Mouse (Mus musculus): Measurements from ENCODE around the gene Rab5if.
"Not testable (repeated sequence)": the region's sequence is repeated elsewhere in the genome, so short reads cannot be mapped to it uniquely, and the experiment has no call there.

Gene Rab5if

DNA sequence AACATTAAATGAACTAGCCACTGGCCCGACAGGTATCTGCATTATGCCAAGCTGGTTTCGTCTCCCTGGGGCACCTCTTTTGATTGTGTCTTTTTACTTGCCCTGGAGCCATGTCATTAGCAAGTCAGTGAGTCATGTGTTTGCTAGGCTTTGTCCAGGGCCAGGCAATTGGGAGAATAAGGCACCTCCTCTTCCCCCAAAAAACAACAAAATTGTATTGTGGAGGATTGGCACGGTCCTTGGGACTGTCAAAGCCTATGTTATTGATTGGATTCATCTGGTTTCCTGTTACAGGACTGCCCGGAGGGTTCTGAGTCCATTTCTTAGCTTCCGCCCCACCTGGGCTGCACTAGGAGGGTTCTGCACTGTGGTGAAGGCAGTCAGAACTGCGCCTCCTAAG, 15.3 kb upstream of the Rab5if start:
- no peak overlapping the region for H3K4me3 ChIP-seq (replicated peaks; ENCODE audit: low read length)
- peaks cover 91% of the 10 kb centered on the region for H3K36me3 ChIP-seq (ENCODE audit: insufficient read depth, low read length)
- TF ChIP-seq NANOG (IDR thresholded peaks at IDR 0.05; ENCODE audit: borderline replicate concordance, low read length) (no peak), CTCF (conservative IDR thresholded peaks at IDR 0.05; ENCODE audit: low read length) (no peak), POU5F1 (IDR thresholded peaks at IDR 0.05; ENCODE audit: borderline replicate concordance, low read length) (no peak)
- H3K27me3 ChIP-seq (ENCODE audit: insufficient read depth, low read length) = no peaks in the 10 kb centered on the region
- no peaks in the 10 kb centered on the region for H3K9me3 ChIP-seq (ENCODE audit: low read length)
- H3K4me1 ChIP-seq (replicated peaks; ENCODE audit: low read depth, low read length) = peaks cover 96% of the 10 kb centered on the region

DNA sequence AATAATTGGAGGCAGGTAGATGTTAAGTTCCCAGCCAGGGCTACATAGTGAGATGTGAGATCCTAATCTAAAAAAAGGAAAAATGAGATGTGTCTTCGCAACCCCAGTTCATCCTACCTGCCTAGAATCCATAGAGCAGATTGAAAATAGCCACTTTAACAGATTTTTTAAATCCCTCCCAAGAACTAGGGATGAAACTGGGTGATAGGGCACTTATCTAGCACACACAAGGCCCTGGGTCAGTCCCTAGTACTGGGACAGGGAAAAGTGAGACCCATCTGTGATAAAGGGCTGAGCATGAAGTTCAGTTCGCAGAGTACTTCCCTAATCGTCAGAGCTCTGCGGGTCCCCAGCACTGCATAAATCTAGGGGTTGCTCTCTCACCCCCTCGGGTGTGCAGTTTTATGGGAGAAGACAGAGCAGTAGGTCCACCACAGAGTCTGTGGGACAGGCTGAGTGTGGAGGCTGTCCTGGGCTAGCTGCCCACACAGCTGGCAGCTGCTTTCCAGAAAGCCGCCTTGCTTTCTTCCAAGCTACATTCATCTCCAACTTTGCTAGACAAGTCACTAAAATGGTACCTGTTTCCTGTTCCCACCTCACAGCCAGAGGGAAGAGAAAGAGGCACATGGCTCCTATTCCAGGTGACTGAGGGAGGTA, 14.3 kb upstream of the Rab5if start:
- Histone ChIP-seq H3K9me3 (ENCODE audit: low read length) (no peaks in the 10 kb centered on the region), H3K4me1 (replicated peaks; ENCODE audit: low read depth, low read length) (peaks cover 91% of the 10 kb centered on the region), H3K36me3 (ENCODE audit: insufficient read depth, low read length) (peaks cover 96% of the 10 kb centered on the region), H3K4me3 (replicated peaks; ENCODE audit: low read length) (no peak overlapping the region), H3K27me3 (ENCODE audit: insufficient read depth, low read length) (no peaks in the 10 kb centered on the region)
- TF ChIP-seq POU5F1 (IDR thresholded peaks at IDR 0.05; ENCODE audit: borderline replicate concordance, low read length) (no peak), NANOG (IDR thresholded peaks at IDR 0.05; ENCODE audit: borderline replicate concordance, low read length) (no peak), CTCF (conservative IDR thresholded peaks at IDR 0.05; ENCODE audit: low read length) (no peak)

DNA sequence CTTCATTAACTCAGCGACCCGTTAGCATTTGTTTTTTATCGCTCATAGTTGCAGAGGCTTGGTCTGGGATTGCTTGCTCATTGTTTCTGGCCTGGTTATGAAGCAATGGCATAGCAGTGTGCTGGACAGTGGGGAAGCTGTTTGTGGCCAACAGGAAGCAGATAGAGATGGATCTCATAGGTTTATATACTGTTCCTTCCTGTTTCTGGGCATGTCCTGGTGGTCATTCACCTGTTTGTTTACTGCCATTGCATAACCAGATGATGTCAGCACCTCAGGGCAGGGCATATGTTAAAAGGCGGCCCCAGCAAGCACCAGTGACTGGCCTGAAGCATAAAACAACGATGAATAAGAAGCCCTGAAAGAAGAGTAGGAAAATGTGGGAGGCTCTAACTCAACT, 12.4 kb upstream of the Rab5if start:
- TF ChIP-seq POU5F1 (IDR thresholded peaks at IDR 0.05; ENCODE audit: borderline replicate concordance, low read length) = no peak
- TF ChIP-seq CTCF (conservative IDR thresholded peaks at IDR 0.05; ENCODE audit: low read length) = no peak
- no peak for TF ChIP-seq NANOG (IDR thresholded peaks at IDR 0.05; ENCODE audit: borderline replicate concordance, low read length)
- peaks cover 91% of the 10 kb centered on the region for H3K36me3 ChIP-seq (ENCODE audit: insufficient read depth, low read length)
- no peaks in the 10 kb centered on the region for H3K9me3 ChIP-seq (ENCODE audit: low read length)

DNA sequence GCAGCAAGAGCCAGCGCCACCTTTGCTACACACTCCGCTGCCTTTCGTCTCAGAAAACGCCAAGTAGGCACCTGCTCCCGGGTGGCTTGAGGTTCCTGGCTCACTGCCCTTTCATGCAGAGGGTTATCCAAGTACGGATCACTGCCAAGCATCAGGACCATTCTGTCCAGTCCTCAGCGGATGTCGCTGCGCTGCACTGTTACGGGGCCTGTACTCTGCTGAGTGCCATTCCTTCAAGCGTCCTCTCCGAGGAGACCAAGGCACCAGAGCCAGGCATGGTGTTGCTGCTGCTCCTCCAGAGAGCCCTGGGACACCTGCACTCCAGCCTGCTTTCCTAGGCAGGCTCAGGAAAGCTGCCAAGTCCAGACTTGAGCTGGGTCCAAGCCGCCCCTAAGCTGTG, 9.3 kb upstream of the Rab5if start:
- Histone ChIP-seq H3K36me3 (ENCODE audit: insufficient read depth, low read length) (peaks cover 88% of the 10 kb centered on the region), H3K4me1 (replicated peaks; ENCODE audit: low read depth, low read length) (peaks cover 77% of the 10 kb centered on the region)
- not testable (repeated sequence) for H3K4me3 ChIP-seq (replicated peaks; ENCODE audit: low read length); H3K27me3 ChIP-seq (ENCODE audit: insufficient read depth, low read length); H3K9me3 ChIP-seq (ENCODE audit: low read length)

More for the DNA sequence above, 12.4 kb upstream of the Rab5if start:
- peaks cover 81% of the 10 kb centered on the region for H3K4me1 ChIP-seq (replicated peaks; ENCODE audit: low read depth, low read length)
- no peaks in the 10 kb centered on the region for H3K27me3 ChIP-seq (ENCODE audit: insufficient read depth, low read length)
- no peak overlapping the region for H3K4me3 ChIP-seq (replicated peaks; ENCODE audit: low read length)

DNA sequence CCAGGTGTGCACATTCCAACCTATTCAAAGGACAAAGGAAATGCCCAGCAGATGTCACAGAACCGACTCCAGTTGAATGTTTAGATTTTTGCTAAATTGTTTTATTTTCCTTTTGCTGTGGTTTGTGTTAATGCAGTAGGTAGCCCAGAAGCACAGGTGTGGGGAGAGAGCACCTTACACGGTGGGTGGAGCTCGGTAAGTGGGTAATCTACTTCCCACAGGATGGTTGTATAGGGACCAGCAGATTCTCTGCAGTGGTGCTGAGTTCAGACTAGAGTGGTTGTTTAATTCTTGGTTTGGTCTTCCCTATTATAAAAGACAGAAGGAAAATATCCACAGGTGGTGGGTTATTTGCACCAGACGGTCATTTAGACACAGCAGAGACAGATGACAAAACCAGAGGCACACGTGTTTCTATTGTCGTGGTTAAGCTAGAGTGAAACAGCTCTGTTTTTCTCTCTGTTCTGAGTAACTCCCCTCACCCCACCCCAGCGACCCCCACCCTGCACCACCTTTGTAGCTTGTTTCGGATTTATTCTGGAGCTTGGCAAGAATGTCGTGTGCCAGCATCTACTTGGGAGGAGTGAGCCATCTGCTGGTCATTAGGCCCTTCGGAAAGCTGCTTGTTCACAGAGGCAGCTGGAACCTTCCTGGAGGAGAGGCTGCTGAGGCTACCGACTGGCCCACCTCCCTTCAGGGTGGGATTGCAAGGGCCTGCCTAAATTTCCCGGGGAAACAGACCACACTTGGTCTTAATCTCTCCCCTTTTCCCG, 8.7 kb upstream of the Rab5if start:
- H3K27me3 ChIP-seq (ENCODE audit: insufficient read depth, low read length); H3K4me3 ChIP-seq (replicated peaks; ENCODE audit: low read length); H3K9me3 ChIP-seq (ENCODE audit: low read length): not testable (repeated sequence)
- Histone ChIP-seq H3K4me1 (replicated peaks; ENCODE audit: low read depth, low read length) (peaks cover 77% of the 10 kb centered on the region), H3K36me3 (ENCODE audit: insufficient read depth, low read length) (peaks cover 82% of the 10 kb centered on the region)

DNA sequence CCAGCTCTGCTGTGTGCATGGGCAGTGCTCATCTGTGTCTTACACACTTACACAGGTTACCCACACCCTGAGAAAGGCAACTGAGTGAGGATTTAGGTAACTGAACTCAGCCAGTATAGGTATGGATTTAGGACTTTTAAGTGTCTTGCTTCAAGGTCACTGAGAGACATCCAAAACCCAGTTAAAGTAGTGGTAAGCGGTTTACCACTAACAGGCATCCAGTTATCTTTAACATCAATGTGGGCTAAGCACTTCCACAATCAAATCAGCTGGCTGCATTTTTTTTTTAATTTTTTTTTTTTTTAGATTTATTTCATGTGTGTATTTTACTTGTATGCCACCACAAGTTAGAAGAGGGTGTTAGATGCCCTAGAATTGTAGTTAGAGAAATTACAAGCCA, 6.6 kb upstream of the Rab5if start:
- Histone ChIP-seq H3K36me3 (ENCODE audit: insufficient read depth, low read length) (peaks cover 61% of the 10 kb centered on the region), H3K4me3 (replicated peaks; ENCODE audit: low read length) (no peak overlapping the region), H3K4me1 (replicated peaks; ENCODE audit: low read depth, low read length) (peaks cover 70% of the 10 kb centered on the region), H3K27me3 (ENCODE audit: insufficient read depth, low read length) (no peaks in the 10 kb centered on the region), H3K9me3 (ENCODE audit: low read length) (no peaks in the 10 kb centered on the region)
- TF ChIP-seq NANOG (IDR thresholded peaks at IDR 0.05; ENCODE audit: borderline replicate concordance, low read length) (no peak), CTCF (conservative IDR thresholded peaks at IDR 0.05; ENCODE audit: low read length) (no peak), POU5F1 (IDR thresholded peaks at IDR 0.05; ENCODE audit: borderline replicate concordance, low read length) (no peak)

DNA sequence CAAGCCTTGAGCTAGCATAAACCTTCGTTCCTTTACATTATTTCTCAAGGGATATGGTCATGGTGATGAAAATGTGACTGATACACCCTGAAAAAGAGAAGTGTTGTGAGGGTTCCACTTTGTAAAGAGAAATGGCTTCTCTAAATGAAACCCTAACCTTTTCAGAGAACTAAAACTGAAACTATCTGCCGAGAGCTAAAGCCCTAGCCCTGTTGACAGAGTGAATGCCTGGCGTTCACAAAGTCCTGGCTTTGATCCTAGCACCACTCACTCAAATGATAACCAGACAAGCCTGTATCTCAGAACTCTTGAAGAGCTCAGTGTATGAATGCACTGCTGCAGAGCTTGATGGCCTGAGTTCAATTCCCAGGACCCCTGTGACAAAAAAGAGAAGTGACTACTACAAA, 5.5 kb upstream of the Rab5if start:
- Histone ChIP-seq H3K4me1 (replicated peaks; ENCODE audit: low read depth, low read length) (peaks cover 66% of the 10 kb centered on the region), H3K36me3 (ENCODE audit: insufficient read depth, low read length) (peaks cover 50% of the 10 kb centered on the region), H3K4me3 (replicated peaks; ENCODE audit: low read length) (no peak overlapping the region), H3K27me3 (ENCODE audit: insufficient read depth, low read length) (no peaks in the 10 kb centered on the region), H3K9me3 (ENCODE audit: low read length) (no peaks in the 10 kb centered on the region)
- TF ChIP-seq POU5F1 (IDR thresholded peaks at IDR 0.05; ENCODE audit: borderline replicate concordance, low read length) (no peak), CTCF (conservative IDR thresholded peaks at IDR 0.05; ENCODE audit: low read length) (no peak), NANOG (IDR thresholded peaks at IDR 0.05; ENCODE audit: borderline replicate concordance, low read length) (no peak)

DNA sequence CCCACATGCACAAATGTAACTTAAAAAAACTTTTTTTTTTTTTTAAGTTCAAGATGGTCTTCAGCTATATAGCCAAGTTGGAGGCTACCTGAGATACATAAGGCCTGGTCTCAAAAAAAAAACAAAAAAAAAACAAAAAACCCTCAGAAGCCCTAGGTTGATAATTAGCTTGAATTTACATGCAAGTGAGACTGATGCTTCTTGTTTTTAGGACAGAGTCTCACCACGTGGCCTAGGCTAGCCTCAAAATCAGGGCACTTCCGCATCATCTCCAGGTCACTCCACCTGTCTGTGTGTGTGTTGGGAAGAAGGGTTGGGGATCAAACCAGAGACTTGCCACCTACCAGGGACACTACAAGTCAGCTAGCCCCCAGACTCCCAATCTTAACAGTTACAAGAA, 5.1 kb upstream of the Rab5if start, which contains the start of gene 4930518I15Rik:
4930518I15Rik (minus strand) TSS at position 112 of the 400 bp plus-strand sequence.
- Histone ChIP-seq H3K36me3 (ENCODE audit: insufficient read depth, low read length) (peaks cover 45% of the 10 kb centered on the region), H3K4me3 (replicated peaks; ENCODE audit: low read length) (no peak within 1 kb of the TSS), H3K9me3 (ENCODE audit: low read length) (no peaks in the 10 kb centered on the region), H3K4me1 (replicated peaks; ENCODE audit: low read depth, low read length) (peaks cover 63% of the 10 kb centered on the region), H3K27me3 (ENCODE audit: insufficient read depth, low read length) (no peaks in the 10 kb centered on the region)
- no peak for TF ChIP-seq NANOG (IDR thresholded peaks at IDR 0.05; ENCODE audit: borderline replicate concordance, low read length)
- no peak for TF ChIP-seq POU5F1 (IDR thresholded peaks at IDR 0.05; ENCODE audit: borderline replicate concordance, low read length)
- no peak for TF ChIP-seq CTCF (conservative IDR thresholded peaks at IDR 0.05; ENCODE audit: low read length)

DNA sequence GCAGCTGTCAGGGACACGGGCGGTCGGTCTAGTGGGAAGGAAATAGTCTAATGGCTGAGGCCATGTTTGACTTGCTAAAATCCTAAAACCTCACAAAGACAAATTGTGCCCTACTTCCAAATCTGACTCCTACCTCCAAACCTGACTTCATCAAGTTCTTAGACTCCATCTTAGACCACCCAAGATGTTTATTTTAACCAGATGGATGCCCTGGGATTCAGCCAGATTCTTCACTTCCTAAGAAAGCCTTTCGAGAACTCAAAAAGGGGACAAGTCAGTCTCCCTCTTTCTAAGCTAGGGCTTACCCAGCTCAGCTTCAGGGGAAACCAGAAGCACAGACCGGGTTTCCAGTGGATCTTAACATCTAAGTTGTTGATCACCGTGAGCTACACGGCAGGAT, 4.3 kb upstream of the Rab5if start:
- Histone ChIP-seq H3K9me3 (ENCODE audit: low read length) (no peaks in the 10 kb centered on the region), H3K27me3 (ENCODE audit: insufficient read depth, low read length) (no peaks in the 10 kb centered on the region), H3K36me3 (ENCODE audit: insufficient read depth, low read length) (peaks cover 41% of the 10 kb centered on the region), H3K4me3 (replicated peaks; ENCODE audit: low read length) (no peak overlapping the region), H3K4me1 (replicated peaks; ENCODE audit: low read depth, low read length) (peaks cover 61% of the 10 kb centered on the region)
- TF ChIP-seq CTCF (conservative IDR thresholded peaks at IDR 0.05; ENCODE audit: low read length) (no peak), POU5F1 (IDR thresholded peaks at IDR 0.05; ENCODE audit: borderline replicate concordance, low read length) (no peak), NANOG (IDR thresholded peaks at IDR 0.05; ENCODE audit: borderline replicate concordance, low read length) (no peak)

All from E14TG2a.4 (cell line).